Mouse (Mus musculus) telencephalon, adult 2 months (tissue): ENCODE results near the gene Lalba.
"Not testable (repeated sequence)": the region's sequence is repeated elsewhere in the genome, so short reads cannot be mapped to it uniquely, and the experiment has no call there.

Experiments
- DNase-seq: peaks from one replicate; pipeline ENCODE4 v3.0.0-alpha.2; 2011; ENCODE audit warnings: low read depth, low spot score

Gene Lalba

DNA sequence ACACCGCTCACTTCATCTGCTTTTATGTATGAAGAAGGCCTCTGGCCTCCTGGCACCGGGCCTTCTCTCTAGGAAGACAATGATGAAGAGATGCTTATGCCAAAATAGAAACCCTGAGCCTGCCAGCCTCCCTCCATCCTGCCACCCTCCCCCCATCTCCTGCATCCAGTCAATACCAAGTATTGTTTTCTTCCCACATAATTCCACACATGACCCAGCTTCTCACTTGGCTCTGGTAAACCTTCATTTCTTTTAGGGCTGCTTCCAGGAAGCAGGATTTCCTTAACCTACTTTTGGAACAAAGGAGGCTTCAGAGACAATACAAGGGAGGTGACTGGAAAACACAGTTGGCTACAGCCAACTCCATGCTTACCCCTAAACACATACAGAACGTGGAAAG lies at the start of gene Lalba:
Gene Lalba, minus strand, starts transcription at position 21 of the 400 bp plus-strand sequence.
- DNase-seq, result no peak

DNA sequence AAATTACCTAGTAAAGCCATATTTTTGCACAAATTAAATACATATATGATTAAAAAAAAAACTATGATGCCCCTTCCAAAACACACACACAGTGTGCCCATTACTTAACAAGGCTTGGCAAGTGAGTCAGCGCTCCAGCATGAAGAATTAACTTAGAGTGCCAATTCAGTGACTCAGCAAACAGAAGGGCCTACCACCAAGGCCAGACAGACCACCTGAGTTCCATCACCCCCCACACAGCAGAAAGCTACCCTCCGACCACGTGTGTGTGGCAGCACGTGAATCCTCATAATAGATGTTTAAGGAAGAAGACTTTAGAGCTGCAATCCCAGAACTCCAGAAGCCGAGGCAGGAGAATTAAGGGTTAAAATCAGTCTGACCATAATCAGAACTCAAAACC lies 49.8 kb upstream of the Lalba start:
- no peak for DNase-seq

DNA sequence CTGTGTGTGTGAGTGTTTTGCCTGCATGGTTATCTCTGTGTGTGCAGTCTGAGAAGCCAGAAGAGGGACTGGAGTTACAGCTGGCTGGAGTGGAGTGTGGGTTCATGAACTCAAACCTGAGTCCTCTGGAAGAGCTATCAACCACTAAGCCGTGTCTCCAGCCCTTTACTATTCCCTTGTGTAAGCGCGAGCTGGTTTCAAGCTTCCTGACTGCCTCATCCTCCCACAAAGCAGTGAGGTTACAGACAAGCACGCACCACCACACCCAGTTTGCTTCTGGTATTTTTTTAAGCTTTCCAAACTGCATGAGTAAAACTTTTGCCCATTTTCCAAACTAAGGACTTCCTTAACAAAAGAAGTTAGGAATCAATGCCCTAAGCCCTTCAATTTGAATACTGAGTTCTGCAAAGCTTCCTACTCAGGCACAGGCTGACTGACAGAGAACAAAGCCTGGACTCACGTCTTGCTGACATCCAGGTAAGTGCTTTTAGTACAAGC lies 45.6 kb upstream of the Lalba start:
- no peak for DNase-seq

DNA sequence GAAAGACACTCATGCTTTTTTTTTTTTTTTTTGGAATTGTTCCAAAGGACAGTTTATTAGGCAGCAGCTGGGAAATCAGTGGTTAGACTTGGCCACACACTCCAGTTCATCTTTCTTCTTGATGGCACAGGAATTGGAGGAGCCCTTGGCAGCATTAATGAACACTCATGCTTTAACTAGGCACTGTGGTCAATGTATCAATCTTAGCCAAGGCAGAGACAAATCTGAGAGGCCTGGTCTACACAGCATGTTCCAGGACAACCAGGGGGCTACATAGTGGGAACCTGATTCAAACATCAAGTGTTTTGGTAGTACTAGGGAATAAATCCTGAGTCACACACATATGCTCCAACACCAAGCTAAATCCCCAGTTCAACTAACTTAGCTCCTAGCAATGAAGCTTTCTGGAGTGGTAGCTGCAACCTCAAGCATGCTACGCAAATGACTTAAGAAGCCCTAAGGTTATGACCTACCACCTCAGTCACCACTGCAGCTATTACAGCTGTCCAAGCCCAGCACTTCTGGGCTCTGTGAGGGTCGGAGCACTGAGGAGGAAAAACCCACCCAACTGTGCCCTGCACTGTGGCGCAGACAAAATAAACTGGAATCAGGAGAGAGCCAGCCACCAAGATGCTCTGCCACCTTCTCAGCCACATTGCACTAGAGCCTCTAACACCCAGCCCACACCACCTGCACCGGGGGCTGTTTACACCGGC lies 44.7 kb upstream of the Lalba start:
- no peak for DNase-seq

DNA sequence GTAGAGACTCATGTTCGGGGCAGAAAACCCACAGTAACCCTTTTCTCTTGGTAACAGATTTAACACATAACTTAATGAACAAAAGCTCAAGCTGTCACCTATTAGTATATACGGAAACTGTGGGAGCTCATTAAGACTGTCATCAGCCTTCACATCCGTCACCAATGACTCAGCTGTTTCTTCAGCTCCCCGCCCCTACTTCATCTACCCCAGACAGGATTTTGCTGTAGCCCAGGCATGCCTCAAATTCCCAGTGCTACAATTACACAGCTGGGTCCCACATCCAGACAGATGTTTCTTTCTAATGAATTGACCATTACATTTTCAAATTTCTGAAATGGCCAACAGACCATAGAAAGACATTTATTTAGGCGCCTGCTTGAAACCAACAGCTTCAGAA lies 43.5 kb upstream of the Lalba start:
- no peak for DNase-seq

DNA sequence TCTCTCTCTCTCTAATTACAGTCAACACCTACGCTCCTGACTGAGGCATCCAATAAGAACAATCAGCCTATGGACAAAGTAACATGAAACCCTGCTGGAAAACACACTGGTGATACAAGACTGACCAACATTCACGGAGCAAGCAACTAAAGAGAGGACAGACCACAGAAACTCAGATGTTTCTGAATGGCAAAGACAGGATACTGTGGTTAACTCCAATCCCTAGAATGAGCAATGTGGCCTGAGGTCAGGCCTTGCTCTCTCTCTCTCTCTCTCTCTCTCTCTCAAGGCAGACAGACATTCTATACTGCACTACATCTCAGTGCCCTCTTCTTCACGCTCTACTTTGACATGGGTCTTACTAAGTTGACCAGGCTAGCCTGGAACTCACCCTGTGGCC lies 38.7 kb upstream of the Lalba start:
- DNase-seq, result no peak

DNA sequence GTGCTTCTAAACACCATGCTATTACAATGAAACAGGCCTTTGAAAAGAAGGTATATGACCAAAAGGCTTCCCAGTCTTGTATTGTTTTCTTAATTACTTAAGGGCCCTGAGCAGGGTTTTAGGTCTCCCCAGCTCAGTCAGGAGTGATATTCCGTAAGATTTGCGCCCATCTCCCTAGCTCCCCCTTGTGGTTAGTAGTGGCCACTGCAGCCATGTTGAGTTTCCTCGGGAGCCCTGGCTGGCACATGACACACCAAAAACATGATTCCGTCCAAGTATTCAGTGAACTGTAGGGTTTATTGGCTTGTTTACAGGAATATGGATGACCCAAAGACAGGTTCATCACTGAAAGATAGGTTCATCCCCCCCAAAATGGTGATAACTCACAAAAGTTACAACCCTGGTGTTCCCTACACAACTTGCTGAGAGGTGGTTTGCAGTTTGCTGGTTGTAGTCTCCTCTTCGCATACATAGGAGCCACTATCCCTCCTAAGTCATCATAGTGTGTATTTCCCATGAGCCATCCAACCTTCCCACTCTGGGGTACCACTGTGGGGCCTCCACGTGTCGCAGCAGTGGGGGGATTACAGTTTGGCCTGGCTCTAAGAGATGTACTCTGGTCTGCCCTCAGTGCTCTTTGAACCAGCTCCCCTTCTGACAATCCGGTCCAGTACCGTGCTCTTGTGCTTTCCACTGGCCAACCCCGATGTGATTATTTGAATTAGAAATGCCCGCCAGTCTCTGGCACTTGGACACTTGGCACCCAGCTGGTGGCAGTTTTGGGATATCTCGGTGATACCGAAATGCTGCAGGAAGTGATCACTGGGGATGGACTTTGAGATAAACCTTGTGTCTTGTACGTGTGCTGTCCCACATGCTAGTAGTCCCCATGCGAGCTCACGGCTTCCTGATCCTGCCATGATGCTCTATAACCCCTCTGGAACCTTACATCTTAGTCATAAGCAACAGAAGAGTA lies 35.1 kb upstream of the Lalba start:
- no peak for DNase-seq

DNA sequence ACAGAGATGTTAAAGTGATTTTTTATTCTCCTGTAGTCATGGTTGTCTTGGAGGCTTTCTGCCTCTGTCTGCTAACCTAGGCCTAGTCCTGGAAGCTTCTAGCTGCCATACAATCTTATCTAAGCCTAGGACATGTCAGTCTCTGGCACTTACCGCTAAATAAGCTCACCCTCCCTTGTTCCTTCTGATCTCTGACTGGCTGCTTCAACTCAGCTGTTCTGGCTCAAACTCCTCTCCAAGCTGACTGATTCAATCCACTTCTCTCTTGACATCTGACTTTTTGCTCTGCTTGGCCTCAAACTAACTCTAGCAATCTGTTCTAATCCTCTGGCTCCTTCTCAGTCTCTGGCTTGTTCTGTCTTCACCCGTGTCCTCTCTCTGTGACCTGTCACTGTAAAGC lies 32.3 kb upstream of the Lalba start:
- DNase-seq, result not testable (repeated sequence)

DNA sequence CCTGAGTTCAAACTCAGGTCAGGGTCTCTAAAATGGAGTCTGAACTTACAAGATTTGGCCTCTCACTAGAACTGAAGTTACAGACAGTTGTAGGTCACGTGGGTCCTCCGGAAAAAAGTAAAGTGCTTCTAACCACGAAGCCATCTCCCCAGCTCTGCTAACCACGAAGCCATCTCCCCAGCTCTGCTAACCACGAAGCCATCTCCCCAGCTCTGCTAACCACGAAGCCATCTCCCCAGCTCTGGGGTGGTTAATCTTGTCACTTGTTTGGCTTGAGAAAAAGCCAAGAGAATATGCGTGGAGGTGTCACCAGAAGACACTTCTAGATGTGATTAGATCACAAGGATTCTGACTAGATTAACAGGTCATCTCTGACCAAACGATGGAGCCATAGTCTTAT lies 31.6 kb upstream of the Lalba start:
- no peak for DNase-seq

DNA sequence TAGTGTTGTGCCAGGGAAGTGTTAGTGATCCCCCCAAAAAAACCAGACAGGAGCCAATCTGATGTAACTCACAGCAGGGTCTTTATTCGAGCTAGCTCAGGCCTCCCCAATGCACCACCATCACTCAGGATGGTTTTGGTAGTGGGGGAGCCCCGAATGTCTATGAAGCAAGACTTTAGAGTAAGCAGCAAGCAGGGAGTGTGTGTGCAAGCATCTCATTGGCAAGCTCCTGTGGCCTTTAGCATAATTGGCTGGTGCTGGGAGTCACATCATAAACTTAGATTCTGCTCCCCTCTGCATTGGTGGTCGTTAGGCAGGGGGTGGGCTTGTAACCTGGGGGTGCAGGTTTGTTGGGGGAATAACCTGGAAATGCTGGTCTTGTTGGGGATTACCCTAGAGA lies 31.2 kb upstream of the Lalba start:
- DNase-seq, result not testable (repeated sequence)

DNA sequence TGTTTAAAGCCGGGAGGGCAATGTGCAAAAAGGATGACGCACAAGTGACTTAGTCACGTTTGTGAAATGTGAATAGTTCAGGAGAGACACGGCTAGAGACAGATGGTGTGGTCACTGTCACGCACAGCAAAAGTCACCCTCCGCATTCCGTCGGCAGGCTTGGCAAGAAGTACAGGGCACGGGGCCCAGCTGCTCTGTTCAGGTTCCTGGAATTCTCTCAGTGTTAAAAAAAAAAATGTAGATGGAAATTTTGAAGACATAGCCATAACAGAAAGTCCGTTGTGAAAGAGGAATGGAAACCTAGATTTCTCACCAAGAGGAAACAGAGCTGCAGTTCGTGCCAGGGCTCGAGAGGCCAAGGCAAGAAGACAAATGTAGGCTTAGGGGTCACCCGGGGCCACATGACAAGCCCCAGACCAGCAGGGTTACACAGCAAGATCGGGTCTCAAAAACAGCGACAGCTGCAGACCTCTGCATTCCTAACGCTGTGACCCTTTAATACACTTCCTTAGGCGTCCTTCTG lies 30.3 kb upstream of the Lalba start:
- DNase-seq, result no peak

DNA sequence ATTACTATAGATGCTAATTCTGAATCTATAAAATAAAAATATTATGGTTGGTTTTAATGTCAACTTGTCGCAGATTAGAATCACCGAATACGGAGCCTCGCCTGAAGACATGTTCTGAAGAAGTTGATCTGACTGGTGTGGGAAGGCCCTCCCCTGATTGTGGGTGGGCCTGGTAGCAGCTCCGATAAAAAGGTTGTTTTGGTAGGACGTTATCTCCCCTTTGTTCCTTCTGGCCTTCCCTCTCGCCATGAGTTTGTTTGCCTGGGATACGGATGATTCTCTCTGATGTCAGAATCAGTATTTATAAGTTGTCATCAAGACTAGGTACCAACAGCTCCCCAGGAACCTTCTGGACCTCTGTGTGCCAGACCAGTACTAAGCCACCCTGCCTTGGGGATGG lies 29.7 kb upstream of the Lalba start:
- DNase-seq, result no peak

DNA sequence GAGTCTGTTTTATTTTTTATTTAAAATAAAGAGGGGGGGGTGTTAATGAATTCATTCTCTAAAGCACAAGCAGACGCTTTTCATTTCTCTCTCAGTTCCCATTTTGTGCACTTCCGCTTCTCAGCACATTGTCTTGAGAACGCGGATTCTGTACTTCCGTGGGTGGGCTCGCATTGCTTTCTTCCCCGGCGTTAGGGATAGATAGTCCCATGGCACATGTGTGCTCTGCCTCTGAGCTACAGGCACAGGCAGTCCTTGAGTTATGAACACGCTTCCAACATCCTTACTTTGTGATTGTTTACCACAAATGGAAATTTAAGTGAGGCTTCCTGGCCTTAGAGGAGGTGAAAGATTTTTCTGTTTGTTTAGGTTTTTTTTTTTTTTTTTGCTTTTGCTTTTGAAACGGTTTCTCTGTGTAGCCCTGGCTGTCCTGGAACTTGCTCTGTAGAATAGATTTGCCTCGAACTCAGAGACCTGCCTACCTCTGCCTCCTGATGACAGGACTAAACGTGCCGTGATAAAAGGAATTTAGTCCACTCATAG lies 28.9 kb upstream of the Lalba start:
- DNase-seq, result no peak

DNA sequence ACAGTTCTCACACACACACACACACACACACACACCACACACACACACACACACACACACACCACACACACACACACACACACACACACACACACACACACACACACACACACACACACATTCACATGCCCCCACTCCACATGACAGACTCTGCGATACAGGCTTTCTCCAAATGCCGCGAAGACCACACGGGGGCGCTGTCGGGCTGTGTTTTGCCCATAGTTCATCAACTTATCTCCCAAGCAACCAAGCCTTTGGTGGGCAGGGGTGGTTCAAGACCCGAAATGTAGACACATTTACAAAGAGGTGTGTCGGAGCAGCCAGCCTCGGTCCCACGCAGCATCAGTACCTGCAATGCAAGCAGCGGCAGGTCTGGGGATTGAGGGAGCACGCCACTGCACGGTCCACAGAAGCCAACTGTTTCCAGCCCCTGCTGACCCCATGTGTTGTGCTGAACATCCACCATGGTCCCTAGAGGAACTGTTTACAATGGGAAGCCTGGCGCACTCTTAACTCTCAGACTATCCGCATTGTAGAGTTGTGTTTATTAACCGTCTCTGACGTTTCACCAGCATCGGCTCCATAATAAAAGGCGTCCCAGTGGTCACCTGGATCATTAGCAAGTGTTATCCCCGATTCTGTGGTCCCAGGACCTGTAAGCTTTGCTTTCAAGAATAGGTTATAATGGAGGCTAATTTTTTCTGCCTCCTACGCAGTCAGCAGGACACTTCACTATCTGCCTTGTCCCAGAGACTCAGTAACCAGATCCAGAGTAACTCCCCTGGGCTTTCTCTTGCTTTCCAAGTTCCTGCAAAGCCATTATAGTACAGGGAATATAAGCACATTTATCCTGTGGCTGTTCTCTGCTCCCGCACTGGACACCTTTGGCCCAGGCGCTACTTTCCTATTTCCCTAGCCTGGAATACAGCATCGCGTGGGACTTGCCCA lies 28.2 kb upstream of the Lalba start:
- DNase-seq, result no peak

DNA sequence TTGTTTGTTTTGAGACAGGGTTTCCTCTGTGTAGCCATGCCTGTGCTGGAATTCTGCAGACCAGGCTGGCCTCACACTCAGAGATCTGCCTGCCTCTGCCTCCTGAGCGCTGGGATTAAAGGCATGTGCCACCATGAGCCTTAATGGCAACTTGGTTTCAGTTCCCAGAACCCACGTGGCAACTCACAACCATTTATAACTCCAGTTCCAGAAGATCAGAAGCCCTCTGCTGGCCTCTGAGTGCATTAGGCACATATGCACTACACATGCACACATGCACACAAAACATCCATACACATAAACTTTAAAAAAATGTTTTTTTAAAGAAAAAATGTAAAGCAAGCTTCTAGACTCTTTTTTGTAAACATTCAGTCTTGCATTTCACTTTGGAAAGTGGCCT lies 26.9 kb upstream of the Lalba start:
- DNase-seq, result no peak

DNA sequence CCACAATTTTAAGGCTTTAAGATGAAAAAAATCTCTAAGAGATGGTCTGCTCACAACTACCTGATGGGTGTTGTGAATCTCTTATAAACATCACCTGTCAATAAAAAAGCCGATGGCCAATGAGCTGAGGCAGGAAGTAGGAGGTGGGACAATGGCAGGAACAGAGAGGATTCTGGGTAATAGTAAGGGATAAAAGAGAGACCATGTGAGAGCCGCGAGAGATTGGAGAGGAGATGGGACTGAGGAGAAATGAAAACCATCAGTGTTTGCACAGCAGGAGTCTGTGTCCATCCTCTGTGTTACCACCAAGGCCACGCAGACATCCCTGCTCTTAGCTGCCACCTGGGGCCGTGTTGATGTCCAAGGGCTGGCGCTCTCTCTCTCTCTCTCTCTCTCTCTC lies 24.8 kb upstream of the Lalba start:
- no peak for DNase-seq

DNA sequence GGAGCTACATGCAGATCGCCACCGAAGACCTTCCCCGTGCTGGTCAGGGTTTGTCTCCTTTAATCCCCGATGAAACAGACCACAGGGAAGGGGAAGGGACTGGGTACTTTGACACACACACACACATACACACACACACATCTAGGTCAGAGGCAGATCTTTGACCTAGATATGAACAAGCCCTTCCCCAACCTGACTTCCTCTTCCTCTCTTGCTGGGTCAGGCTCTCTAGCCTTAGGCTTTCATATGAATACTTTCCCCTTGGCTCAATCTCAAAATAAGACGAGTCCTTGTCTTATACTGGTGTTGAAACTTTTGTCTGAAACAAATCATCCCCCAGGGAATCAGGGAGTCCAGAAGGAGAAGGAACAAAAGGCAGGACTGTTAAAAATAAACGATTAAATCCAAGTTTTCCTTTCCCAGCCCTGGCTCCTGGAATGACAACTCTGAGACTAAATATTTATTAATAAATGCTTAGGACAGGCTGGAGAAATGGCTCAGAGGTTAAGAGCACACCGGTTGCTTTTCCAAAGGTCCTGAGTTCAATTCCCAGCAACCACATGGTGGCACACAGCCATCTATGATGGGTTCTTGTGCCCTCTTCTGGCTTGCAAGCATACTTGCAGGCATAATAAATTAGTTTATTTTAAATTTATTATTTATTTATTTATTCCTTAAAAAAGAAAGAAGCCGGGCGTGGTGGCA lies 23.9 kb upstream of the Lalba start:
- no peak for DNase-seq

DNA sequence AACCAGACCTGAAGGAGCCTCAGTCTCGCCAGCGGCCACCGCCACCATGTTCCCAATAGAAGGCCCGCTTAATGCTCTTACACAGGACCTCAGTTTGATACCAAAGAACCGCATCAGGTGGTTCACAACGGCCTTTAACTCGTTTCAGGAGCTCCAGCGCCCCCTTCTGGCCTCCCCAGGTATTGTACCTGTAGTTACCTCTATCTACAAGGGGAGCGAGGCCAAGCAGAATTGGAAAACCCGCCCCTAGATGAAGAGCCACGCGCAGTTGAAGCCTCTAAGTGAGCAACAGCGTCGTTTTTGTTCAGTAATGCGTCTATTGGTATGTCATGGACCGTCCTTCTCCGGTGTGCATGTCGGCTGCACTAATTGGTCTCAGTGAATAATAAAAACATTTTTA lies 22.0 kb upstream of the Lalba start:
- no peak for DNase-seq

DNA sequence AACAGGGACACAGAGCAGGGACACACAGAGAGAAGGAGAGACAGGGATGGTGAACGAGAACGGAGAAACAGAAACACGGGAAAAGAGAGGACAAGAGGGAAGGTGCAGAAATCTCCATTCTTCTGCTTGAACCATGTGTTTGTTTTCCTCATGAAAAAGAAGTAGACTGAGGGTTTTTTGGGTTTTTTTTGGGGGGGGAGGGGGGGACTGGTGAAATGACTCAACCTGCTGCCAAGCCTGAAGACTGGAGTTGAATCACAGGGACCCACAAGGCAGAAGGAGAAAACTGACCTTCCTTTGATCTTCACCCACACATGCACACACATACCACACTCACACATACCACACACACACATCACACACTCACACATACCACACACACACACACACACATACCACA lies 20.8 kb upstream of the Lalba start:
- no peak for DNase-seq

DNA sequence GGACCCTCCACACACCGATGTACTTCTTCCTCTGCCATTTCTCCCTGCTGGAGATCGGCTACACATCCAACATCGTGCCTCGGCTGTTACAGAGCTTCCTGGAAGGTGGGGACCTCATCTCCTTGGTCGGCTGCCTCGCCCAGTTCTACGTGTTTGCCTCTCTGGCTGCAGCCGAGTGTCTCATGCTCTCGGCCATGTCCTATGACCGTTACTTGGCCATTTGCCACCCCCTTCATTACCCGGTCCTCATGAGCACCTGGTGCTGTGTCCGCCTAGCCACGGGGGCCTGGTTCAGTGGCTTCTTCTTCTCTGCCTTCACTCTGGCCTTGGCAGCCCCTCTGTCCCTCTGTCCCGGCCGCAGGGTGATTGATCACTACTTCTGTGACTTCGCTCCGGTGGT lies 15.1 kb upstream of the Lalba start:
- no peak for DNase-seq
